Mouse (Mus musculus) limb, embryonic 10.5 days (tissue): ENCODE results near the gene Gjb2. TPM values are rescaled to one million over a fixed set of nuclear protein-coding genes. Genes with fewer than 3 reads are reported as not detected.
"Not testable (repeated sequence)": the region's sequence is repeated elsewhere in the genome, so short reads cannot be mapped to it uniquely, and the experiment has no call there.

ENCODE experiments used
- DNase-seq: peaks from one replicate; pipeline ENCODE4 v3.0.0-alpha.2; 2017; ENCODE audit warnings: low spot score
- H3K27ac ChIP-seq: fragments of 300-500 bp; sonication (generic); 2 replicates; pipeline ENCODE4 v1.5.1; 2016; ENCODE audit warnings: mild to moderate bottlenecking
- H3K27me3 ChIP-seq: fragments of 300-500 bp; sonication (generic); 2 replicates; pipeline ENCODE4 v1.6.1; 2016; ENCODE audit warnings: low read depth, mild to moderate bottlenecking; ENCODE audit not compliant: poor library complexity, severe bottlenecking
- H3K36me3 ChIP-seq: fragments of 300-500 bp; sonication (generic); 2 replicates; pipeline ENCODE4 v1.6.1; 2016; ENCODE audit warnings: mild to moderate bottlenecking, moderate library complexity
- H3K4me1 ChIP-seq: fragments of 300-500 bp; sonication (generic); 2 replicates; pipeline ENCODE4 v1.6.1; 2016
- H3K4me3 ChIP-seq: fragments of 300-500 bp; sonication (generic); 2 replicates; pipeline ENCODE4 v1.5.1; 2016; ENCODE audit warnings: mild to moderate bottlenecking, moderate library complexity
- H3K9me3 ChIP-seq: fragments of 300-500 bp; sonication (generic); replicated peaks from 2 replicates; pipeline ENCODE4 v1.6.1; 2016; ENCODE audit warnings: mild to moderate bottlenecking
- WGBS: fragments of 180-500 bp; shearing (Covaris S2); methylation state at CpG from one replicate; pipeline ENCODE4 v1.1.7; 2016; 5-methylcytosine and 5-hydroxymethylcytosine counted together
- polyA plus RNA-seq: library from polyadenylated mRNA; unstranded; fragments of >200 nt; fragmentation: Nextera tagmentation; extraction: Ambion mirVana; gene quantifications from 2 replicates; pipeline ENCODE4 v1.2.1, GENCODE M21; 2016

Gjb2 gene
- polyA plus RNA-seq, 1 experiment from 2014 or later, result 35.0 TPM

DNA sequence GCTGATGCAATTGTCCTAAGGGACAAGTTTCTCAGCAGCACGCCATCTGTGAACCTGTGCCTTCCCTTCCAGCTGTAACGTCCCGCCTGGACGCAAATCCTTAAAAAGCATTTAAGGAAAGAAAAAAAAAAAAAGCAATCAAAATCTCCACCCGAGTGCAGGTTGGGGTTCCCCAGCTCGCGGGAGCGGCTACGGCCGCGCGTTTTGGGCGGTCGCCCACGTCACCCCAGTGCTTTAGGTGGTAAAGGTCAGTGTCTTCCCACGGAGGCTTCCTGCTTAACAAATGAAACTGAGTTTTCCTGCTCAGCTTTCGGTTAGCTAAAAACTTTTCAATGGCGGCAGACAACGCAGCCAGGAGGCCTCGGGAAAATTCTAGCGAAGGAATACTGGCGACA is 794 bp downstream of the Gjb2 start:
- 2% methylated on average over 22 of the region's 22 CpGs for WGBS
- Histone ChIP-seq H3K27me3 (peaks cover 82% of the 10 kb centered on the region), H3K36me3 (no peaks in the 10 kb centered on the region), H3K9me3 (no peaks in the 10 kb centered on the region), H3K27ac (peak overlapping the region; percentile 72; the same call in 1 of the 2 replicates), H3K4me1 (peaks cover 26% of the 10 kb centered on the region), H3K4me3 (peak overlapping the region; percentile 71)
- no peak for DNase-seq

DNA sequence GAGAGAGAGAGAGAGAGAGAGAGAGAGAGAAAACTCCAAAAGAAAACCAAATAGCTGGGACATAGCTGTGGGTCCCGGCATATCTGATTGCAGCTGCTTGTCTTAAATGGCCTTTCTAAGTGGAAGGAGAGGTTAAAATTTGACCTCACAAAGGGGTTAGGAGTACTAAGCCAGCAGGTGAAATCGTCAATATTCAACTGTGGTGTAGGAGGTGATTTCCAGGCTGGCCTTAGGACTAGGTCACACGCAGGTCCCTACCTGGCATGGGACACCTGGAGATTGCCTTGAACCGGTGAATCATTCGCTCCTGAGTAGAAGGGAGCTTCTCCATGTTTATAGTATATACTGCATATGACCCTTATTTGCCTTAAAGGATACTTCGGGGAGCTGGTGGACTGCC is 1.4 kb downstream of the Gjb2 start:
- no peak overlapping the region for H3K27ac ChIP-seq
- no peaks in the 10 kb centered on the region for H3K9me3 ChIP-seq
- peaks cover 26% of the 10 kb centered on the region for H3K4me1 ChIP-seq
- no peak for DNase-seq
- H3K4me3 ChIP-seq, result peak overlapping the region; percentile 71
- H3K27me3 ChIP-seq, result peaks cover 77% of the 10 kb centered on the region
- 65% methylated on average over 6 of the region's 6 CpGs for WGBS
- H3K36me3 ChIP-seq, result no peaks in the 10 kb centered on the region

DNA sequence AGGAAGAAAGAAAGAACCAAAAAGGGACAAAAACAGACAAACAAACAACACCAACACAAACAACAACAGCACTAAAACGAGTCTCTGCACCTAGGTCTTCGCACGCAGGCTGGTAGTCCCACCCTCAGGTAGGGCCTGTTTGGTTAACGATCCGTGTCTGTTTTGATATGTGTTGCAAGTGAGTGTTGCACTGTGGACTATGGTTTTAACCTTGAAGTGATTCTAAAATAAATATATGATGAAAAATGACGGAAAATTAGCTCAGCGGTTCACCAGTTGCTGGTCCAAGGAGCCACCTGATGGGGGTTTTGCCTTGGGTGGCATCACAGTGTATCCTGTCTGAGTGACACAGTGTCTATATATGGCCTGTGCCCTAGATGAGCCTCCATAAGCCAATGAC is 2.9 kb downstream of the Gjb2 start:
- no peak for DNase-seq
- H3K9me3 ChIP-seq, result no peaks in the 10 kb centered on the region
- H3K4me3 ChIP-seq, result no peak overlapping the region
- WGBS, result 85% methylated on average over 7 of the region's 7 CpGs
- peaks cover 26% of the 10 kb centered on the region for H3K4me1 ChIP-seq
- H3K27ac ChIP-seq, result no peak overlapping the region
- H3K36me3 ChIP-seq, result no peaks in the 10 kb centered on the region
- H3K27me3 ChIP-seq, result peaks cover 62% of the 10 kb centered on the region

DNA sequence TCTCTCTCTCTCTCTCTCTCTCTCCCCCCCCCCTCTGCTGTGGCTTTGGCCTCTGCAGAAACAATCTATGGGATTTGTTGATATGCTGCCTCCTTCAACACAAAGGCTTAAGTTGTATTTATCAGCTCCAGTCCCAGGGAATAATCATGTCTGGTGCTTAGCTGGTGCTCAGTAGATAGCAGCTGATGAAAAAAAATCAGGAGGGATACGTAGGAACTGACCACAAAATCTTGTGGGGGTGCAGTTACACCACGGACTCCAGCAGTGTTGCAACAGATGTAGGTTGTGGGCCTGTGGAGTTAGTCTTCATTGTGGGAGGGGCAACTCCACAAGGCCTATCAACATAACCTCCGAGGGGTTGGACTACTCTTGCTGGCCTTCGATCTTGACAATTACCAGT is 8.6 kb downstream of the Gjb2 start:
- Histone ChIP-seq H3K9me3 (no peaks in the 10 kb centered on the region), H3K36me3 (no peaks in the 10 kb centered on the region), H3K27ac (no peak overlapping the region), H3K4me3 (no peak overlapping the region), H3K4me1 (peaks cover 8% of the 10 kb centered on the region; the same call in 1 of the 2 replicates), H3K27me3 (0 out of 2 replicates have a peak, but pooled peaks cover 12% of the 10 kb centered on the region)
- no peak for DNase-seq
- WGBS, result 86% methylated on average over 4 of the region's 4 CpGs

DNA sequence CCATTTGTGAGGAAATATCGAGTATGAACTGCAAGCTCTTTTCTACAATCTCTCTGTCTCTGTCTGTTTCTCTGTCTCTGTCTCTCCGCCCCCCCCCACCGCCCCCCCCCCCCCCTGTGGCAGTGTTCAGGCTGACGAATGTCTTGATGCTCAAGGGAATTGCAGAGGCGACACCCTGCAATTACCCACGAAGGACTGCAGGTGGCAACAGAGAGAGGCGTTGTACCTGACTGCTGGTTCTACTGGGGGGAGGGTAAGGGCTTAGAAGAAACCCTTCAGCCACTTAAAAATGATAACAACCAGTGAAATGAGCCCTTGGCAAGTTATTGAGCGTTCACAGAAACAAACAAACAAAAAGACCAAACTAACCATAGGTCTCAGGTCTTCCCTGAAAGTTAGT is 11.5 kb downstream of the Gjb2 start:
- H3K27me3 ChIP-seq, result 0 out of 2 replicates have a peak, but pooled peaks cover 6% of the 10 kb centered on the region
- H3K4me3 ChIP-seq, result no peak overlapping the region
- WGBS, result 13% methylated on average over 8 of the region's 8 CpGs
- H3K4me1 ChIP-seq, result peaks cover 3% of the 10 kb centered on the region; the same call in 1 of the 2 replicates
- H3K36me3 ChIP-seq, result no peaks in the 10 kb centered on the region
- no peaks in the 10 kb centered on the region for H3K9me3 ChIP-seq
- no peak overlapping the region for H3K27ac ChIP-seq
- DNase-seq, result no peak

- peaks cover 6% of the 10 kb centered on the region; the same call in 1 of the 2 replicates for H3K4me1 ChIP-seq
- H3K9me3 ChIP-seq, result no peaks in the 10 kb centered on the region
- WGBS, result 54% methylated on average over 2 of the region's 2 CpGs
- no peak overlapping the region for H3K4me3 ChIP-seq
- H3K27ac ChIP-seq, result no peak overlapping the region
- H3K27me3 ChIP-seq, result no peaks in the 10 kb centered on the region
- no peaks in the 10 kb centered on the region for H3K36me3 ChIP-seq
- DNase-seq, result no peak
Observed at GRCm38 (mm10) chr14:57090001-57090400, 14.5 kb downstream of the Gjb2 start.

DNA sequence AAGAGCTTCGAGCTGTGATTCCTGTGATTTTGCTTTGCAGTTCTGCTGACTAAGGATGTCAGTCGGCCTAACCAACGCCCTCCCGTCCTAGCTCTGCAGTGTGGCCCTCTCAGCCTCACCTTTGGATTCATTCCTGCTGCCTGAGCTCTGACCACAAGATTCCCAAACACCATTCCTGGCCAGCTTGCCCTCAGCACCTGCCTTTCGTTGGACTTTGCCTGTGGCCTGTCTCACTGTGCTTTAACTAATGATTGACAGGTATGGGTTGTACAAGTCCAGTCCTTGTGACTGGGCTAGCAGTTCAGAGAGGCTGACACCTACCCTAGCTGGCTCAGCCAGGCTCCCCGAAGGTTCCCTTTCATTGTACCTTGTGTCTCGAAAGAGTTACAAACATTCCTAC is 15.4 kb downstream of the Gjb2 start:
- 90% methylated on average over 7 of the region's 7 CpGs for WGBS
- Histone ChIP-seq H3K27ac (no peak overlapping the region), H3K27me3 (no peaks in the 10 kb centered on the region), H3K36me3 (no peaks in the 10 kb centered on the region), H3K9me3 (no peaks in the 10 kb centered on the region), H3K4me1 (peaks cover 14% of the 10 kb centered on the region), H3K4me3 (no peak overlapping the region)
- no peak for DNase-seq

DNA sequence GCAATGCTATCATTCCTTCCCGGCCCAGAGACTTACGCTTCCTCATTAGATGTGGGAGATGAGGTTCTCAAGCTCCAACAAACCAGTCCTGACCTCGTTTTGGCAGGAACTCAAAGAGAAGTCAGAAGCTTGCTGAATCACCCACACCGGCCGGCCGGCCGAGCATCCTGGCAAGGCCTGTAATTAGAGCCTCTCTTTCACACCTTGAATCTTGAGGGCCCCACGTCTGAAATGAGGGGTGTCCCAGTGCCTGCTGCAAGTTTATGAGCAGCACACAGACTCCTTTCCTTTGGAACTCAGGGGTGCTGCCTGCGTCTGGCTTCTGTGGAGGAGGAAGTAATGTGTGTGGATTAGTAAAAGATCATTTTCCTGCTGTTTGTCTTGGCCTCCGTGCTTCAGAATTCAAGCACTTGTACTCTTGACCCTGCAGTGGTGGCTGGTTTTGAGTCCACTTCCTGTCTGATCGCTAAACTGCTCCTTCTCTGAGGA is 20.3 kb downstream of the Gjb2 start:
- no peaks in the 10 kb centered on the region for H3K27me3 ChIP-seq
- DNase-seq, result peak; percentile 41
- no peaks in the 10 kb centered on the region for H3K9me3 ChIP-seq
- peaks cover 16% of the 10 kb centered on the region for H3K4me1 ChIP-seq
- H3K4me3 ChIP-seq, result no peak overlapping the region
- no peaks in the 10 kb centered on the region for H3K36me3 ChIP-seq
- peak overlapping the region; percentile 53 for H3K27ac ChIP-seq
- WGBS, result 24% methylated on average over 11 of the region's 11 CpGs

GRCm38 (mm10) chr14:57082863-57083262 is 21.6 kb downstream of the Gjb2 start:
- H3K27ac ChIP-seq, result no peak overlapping the region
- peaks cover 16% of the 10 kb centered on the region for H3K4me1 ChIP-seq
- no peaks in the 10 kb centered on the region for H3K27me3 ChIP-seq
- H3K9me3 ChIP-seq, result no peaks in the 10 kb centered on the region
- no peak overlapping the region for H3K4me3 ChIP-seq
- H3K36me3 ChIP-seq, result no peaks in the 10 kb centered on the region
- DNase-seq, result no peak
- WGBS, result 100% methylated on average over 1 of the region's 1 CpGs

- no peak overlapping the region for H3K4me3 ChIP-seq
- no peaks in the 10 kb centered on the region for H3K9me3 ChIP-seq
- H3K36me3 ChIP-seq, result no peaks in the 10 kb centered on the region
- H3K27me3 ChIP-seq, result no peaks in the 10 kb centered on the region
- 86% methylated on average over 6 of the region's 6 CpGs for WGBS
- no peak overlapping the region for H3K27ac ChIP-seq
- peaks cover 14% of the 10 kb centered on the region for H3K4me1 ChIP-seq
- DNase-seq, result no peak
Observed at GRCm38 (mm10) chr14:57075537-57075936, 29.0 kb downstream of the Gjb2 start.

DNA sequence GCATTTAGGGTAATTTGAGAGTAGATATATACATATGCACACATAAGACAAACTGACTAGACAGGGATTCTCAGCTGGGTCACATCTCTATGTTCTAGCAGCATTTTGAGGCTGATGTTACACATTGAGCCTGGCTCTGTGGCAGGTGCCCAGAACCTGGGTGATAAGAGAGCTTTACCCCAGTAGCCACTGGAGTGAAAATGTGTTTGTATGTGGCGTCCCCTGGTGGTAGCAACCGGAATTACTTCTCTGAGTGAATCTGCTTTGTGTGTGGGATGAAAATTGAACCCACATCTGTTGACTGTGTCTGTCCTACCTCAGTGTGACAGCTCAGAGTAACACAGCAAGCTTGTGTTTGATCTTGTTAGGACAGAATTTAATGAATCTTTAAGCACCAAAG is 34.6 kb downstream of the Gjb2 start:
- not testable (repeated sequence) for H3K27me3 ChIP-seq, H3K27ac ChIP-seq, H3K9me3 ChIP-seq, H3K4me3 ChIP-seq, H3K36me3 ChIP-seq
- WGBS, result 3% methylated on average over 2 of the region's 2 CpGs
- H3K4me1 ChIP-seq, result peaks cover 22% of the 10 kb centered on the region
- peak; percentile 78 for DNase-seq

DNA sequence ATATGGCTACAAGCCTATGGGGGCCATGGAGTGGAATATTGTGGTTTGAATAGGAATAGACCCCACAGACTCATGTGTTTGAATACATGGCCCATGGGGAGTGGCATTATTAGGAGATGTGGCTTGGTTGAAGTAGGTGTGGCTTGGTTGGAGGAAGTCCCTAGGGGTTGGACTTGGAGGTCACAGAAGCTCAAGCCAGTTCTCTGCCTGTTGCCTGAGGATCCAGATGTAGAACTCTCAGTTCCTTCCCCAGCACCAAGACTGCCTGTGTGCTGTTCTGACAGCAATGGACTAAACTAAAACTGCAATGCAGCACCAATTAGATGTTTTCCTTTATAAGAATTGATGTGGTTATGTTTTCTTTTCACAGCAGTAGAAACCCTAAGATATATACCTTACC is 38.4 kb downstream of the Gjb2 start:
- Histone ChIP-seq H3K27me3 (no peaks in the 10 kb centered on the region), H3K36me3 (no peaks in the 10 kb centered on the region), H3K4me1 (peaks cover 20% of the 10 kb centered on the region), H3K4me3 (no peak overlapping the region), H3K27ac (no peak overlapping the region), H3K9me3 (no peaks in the 10 kb centered on the region)
- DNase-seq, result no peak

- H3K27ac ChIP-seq, H3K9me3 ChIP-seq, H3K4me3 ChIP-seq, H3K36me3 ChIP-seq: not testable (repeated sequence)
- WGBS, result 0% methylated on average over 1 of the region's 1 CpGs
- H3K27me3 ChIP-seq, result peaks cover 45% of the 10 kb centered on the region
- peaks cover 29% of the 10 kb centered on the region for H3K4me1 ChIP-seq
- peak; percentile 84 for DNase-seq
Observed at GRCm38 (mm10) chr14:57060052-57060451, 44.5 kb downstream of the Gjb2 start.
